Mouse (Mus musculus): Measurements from ENCODE around the gene Hoxb8.

Hoxb8 gene

DNA sequence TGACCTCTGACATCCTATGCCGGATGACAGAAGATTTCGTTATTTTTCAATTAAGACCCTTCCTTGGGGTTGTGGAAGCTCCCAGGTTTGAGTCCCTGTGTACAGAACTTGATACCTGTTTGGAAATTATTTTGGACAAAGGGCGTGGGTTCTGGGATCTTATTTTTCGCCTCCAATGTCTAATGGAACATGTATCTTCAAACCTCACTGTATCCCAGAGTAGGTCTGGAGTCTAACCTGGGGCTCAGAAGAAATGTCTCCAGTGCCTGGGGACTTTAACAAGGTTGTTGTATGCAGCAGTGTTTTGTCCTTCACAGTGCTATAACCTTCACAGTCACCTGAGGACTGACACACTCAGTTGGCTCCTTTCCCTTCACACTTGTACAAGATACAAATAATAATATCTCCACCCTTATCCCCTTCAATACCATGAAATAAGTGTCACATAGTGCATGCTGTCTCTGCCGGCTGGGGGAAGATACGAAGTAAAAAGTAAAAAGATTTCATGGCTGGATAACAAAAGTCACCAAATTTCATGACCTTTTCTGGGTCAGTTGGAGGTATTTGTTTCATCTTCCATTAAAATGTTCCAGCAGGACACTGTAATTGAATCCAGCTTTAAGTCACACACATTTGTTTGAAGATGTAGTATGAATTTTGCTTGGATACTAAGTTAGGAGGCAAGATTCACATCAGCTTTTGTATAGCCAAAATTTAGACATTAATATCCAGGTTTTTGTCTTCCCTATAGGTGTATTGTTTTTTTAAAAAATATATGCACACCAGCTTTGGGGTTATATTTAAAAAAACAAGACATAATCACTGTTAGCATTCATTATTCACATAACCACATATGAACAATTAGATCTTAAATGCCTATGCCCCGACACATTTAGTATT, 14.4 kb upstream of the Hoxb8 start:
- no peak for DNase-seq (ENCODE audit: low spot score in 2 of 2)

DNA sequence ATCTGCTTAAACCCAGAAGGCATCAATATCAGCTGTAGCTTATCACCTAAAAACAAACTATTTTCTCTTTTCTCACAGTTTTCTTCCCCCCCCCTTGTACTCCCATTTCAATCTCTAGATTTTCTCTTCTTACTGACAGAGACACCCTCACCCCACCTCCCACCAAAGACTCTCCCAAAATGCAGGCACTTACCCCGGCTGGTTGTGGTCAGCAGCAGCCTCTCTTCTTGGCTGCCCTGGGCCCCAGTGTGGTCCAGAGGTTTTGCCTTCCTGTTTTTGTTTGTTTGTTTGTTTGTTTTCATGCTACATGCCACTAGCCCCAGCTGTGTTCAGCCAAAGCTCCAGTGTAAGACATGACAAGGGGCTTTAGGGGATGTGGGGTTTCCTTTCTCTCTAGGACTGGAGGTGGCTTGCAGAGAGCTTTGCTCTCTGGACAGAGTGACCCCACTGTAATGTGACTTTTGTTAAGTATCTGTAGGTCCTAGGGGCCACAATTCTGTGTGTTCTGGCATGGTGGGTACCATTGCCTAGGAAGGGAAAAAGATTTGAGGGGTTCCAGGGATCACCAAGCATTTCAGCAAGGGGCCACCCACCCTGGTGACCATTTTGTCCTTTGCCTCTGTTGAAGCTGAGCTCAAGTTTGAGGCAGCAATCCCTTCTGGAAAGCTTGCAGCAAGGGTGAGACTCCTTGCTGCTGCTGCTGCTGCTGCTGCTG, 13.5 kb upstream of the Hoxb8 start:
- no peak for DNase-seq (ENCODE audit: low spot score in 2 of 2)

DNA sequence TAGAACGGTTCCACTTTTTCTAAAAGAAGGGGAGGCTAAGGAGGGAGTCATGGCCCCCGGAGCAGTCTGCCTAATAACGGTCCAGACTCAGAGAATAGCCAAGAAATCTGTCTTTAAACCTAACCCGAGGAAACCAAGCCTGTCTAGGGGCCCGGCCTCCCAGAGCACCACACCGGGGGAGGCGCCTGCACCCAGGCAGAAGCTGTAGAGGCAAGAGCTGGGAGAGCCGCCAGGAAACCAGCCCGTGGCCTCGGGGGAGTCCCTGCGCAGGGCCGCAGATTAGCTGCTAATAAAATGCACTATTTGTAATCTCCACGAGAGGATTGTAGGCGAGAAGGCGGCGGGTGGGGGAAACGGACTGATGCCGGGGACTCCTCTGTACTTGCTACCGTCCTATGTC, 11.8 kb upstream of the Hoxb8 start:
- no peak for DNase-seq (ENCODE audit: low spot score in 2 of 2)

DNA sequence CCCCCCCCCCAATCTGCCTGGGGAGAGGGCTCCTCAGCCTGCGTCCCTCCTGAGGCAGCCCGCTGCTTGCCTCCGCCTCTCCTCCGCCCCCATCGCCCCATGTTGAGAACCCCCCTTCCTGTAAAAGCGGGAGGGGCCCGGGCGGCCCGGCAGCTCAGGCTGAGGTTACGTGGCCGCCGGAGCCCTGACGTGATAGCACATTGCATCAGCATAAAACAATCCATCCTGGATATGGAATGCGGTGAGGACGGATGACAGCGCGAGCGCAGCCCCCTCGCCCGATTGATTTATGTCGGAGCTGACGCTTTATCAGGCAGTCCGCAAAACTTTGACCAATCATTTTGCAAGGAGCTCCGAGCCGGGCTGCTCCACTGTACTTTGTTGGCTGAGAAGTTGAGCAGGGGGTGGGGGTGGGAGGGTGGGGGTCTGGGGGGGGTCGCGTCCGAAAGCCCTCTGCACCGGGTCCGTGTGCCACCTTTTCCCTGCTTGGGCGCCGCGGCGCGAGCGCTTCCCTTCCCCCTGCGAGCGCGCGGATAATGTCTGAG, 10.6 kb upstream of the Hoxb8 start, which contains the start of gene Hoxb9:
Gene Hoxb9, plus strand, starts transcription at position 462 of the 545 bp plus-strand sequence.
- no peak for DNase-seq (ENCODE audit: low spot score in 2 of 2)

GRCm38 (mm10) chr11:96271541-96272011, 10.1 kb upstream of the Hoxb8 start:
- DNase-seq (ENCODE audit: low spot score in 2 of 2): no peak

- no peak for DNase-seq (ENCODE audit: low spot score in 2 of 2)
These were observed 9.4 kb upstream of the Hoxb8 start for GRCm38 (mm10) chr11:96272024-96272921.

GRCm38 (mm10) chr11:96274428-96274827, 7.3 kb upstream of the Hoxb8 start:
- DNase-seq (ENCODE audit: low spot score in 2 of 2): no peak

DNA sequence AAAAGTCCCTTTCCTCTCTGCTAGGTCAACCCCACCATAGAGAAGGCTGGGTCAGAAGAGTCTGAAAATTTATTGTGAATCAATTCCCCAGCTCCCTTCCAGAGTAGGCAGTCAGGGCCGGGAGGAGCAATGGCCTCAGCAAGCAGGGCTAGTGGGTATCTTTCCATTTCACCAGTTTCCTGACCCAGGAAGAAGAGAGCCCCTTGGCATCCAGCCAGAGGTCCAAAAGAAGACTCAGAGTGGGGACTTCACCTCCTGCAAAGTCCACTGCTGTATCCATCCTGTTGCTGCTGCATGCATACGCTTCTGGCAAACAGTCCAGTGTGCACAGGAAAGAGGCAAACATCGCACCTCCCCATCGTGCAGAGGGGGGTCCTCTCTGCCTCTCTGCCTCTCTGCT, 5.8 kb upstream of the Hoxb8 start:
- DNase-seq (ENCODE audit: low spot score in 2 of 2): no peak

DNA sequence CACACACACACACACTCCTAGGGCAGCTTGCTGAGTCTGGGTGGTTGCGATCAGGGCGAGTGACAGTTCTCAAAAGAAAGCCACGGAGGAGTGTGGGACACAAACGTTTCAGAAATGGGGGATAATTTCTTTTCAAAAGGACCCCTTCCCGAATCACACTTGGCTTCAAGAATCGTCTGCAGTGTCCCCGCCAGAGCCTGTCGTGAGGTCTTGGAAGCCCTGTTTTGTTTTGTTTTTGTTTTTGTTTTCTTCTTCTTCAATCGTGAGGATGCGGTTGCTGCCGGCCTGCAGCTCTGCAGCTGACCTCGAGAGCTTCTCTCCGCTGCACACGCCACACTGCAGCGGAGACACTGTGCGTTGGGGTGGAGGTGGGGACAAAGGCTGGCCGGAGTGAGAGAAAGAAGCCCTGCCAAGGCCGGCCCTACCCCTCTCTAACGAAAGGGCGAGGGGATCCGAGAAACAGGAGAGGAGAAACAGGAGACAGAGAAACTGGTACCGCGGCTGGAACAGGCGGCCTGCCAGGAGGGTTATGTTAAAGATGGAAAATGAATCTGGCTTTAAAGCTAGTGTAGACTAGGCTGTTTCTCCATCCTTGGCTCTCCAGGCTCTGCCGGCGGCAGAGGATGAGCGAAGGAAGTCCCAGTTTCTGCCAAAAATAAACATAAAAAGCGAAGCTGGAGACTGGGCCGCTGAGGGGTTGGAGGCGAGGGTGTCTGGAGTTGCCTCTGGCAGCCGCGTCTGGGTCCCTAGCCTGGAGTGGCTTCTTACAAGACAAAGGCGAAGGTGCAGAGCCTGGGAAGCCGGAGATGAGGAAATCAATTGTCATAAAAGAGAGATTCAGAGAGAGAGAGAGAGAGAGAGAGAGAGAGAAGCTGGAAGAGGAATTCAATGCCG, 4.3 kb upstream of the Hoxb8 start:
- no peak for DNase-seq (ENCODE audit: low spot score in 2 of 2)

GRCm38 (mm10) chr11:96278324-96278723, 3.4 kb upstream of the Hoxb8 start:
- no peak for DNase-seq (ENCODE audit: low spot score in 2 of 2)

- peak; percentile 71 to 79 for DNase-seq (ENCODE audit: low spot score in 2 of 2)
These were observed 2.9 kb upstream of the Hoxb8 start for GRCm38 (mm10) chr11:96278773-96279172.

- DNase-seq (ENCODE audit: low spot score in 2 of 2): no peak
These were observed 2.1 kb upstream of the Hoxb8 start for GRCm38 (mm10) chr11:96279421-96280233.

GRCm38 (mm10) chr11:96280399-96281378, 1.0 kb upstream of the Hoxb8 start:
- no peak for DNase-seq (ENCODE audit: low spot score in 2 of 2)

DNA sequence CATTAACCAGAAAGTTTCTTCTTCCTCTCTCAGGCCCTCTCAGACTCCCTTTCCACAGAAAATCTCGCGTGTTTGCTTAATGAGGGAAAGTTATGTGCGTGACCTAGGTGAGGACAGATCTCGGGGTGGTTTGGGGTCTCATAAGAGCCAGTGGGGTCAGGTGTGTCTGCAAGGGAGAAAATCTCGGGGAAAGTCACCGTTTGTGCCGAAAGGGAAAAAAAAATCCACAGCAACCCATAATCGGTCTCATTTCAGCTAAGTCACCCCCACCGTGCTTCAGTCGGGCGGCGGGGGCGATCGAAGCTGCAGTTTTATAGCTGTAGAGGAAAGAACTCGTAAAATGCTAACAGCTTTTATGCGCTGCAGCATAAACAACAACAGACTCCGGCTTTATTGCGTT, 309 bp upstream of the Hoxb8 start:
- DNase-seq (ENCODE audit: low spot score in 2 of 2): no peak

GRCm38 (mm10) chr11:96282795-96283430, 1.2 kb downstream of the Hoxb8 start:
- DNase-seq (ENCODE audit: low spot score in 2 of 2): no peak

DNA sequence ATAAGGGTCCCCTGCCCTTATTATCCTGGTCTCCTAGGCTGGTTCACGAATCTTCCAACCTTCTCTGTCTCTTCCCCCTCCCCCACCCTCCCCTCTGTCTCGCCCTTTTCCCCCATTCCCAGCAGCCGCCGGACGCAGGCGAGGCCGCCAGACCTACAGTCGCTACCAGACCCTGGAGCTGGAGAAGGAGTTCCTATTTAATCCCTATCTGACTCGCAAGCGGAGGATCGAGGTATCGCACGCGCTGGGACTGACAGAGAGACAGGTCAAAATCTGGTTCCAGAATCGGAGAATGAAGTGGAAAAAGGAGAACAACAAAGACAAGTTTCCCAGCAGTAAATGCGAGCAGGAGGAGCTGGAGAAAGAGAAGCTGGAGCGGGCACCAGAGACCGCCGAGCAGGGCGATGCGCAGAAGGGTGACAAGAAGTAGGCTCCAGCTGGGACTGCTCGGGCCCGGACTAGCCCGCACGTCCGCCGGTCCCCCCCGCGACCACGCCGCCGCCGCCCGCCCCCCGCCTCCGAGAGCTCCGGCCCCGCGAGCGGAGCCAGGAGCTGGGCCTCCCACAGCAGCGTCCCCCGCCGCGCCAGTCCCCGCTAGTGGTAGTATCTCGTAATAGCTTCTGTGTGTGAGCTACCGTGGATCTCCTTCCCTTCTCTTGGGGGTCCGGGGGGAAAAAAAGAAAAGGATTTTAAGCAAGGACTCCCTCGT, 2.5 kb downstream of the Hoxb8 start:
- DNase-seq (ENCODE audit: low spot score in 2 of 2): no peak

Measured in frontal cortex, postnatal 25 days (tissue).